Mouse (Mus musculus): ENCODE data around the gene 1700001F09Rik. TPM values are rescaled to one million over a fixed set of nuclear protein-coding genes. Genes with fewer than 3 reads are reported as not detected.
"Not testable (repeated sequence)": the region's sequence is repeated elsewhere in the genome, so short reads cannot be mapped to it uniquely, and the experiment has no call there.

1700001F09Rik gene
- not detected in 2 replicates for polyA plus RNA-seq (2011; ENCODE audit: insufficient read length, low read depth, missing spikeins)

DNA sequence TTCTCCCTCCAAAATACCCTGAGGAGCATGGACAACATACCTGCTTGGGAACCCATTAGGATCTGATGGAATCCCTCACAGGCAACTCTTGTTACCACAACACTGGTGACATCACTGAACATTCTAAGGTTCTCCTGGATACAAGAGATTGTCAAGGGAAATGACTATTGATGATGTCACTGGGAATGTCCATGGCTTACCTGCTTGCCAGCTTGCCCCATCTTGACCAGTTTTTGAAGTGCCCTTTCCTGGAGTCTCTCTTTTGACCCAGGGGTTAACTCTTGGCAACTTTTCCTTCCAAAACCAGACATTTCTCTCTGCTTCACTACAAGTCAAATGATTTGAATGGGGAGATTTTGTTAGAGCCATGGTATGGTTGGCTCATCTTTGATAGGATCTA, at the start of gene 1700001F09Rik:
1700001F09Rik (minus strand) TSS at position 101 of the 400 bp plus-strand sequence.
- not testable (repeated sequence) for H3K4me1 ChIP-seq (ENCODE audit: control insufficient read depth, insufficient read depth, low read length); H3K27ac ChIP-seq (ENCODE audit: insufficient read depth, low read length); H3K4me3 ChIP-seq (ENCODE audit: insufficient read depth, low read length)

DNA sequence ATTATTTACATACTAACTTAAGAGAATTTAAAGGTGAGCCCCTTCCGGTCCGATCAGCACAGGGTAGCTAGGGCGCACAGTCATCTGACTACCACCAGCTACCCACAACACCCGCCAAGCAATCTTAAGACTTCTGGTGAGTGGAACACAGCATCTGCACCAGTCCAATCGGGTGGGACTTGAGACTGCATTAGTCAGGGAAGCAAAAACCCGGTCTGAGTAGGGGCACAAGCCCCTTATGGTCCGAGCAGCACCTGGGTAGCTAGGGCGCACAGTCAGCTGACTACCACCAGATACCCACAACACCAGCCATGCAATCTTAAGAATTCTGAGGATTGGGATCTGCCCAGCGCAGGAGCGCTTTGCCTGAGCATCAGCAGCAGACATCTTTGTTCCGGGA, 14.1 kb upstream of the 1700001F09Rik start:
- not testable (repeated sequence) for H3K27ac ChIP-seq (ENCODE audit: insufficient read depth, low read length); H3K4me3 ChIP-seq (ENCODE audit: insufficient read depth, low read length); H3K4me1 ChIP-seq (ENCODE audit: control insufficient read depth, insufficient read depth, low read length)

DNA sequence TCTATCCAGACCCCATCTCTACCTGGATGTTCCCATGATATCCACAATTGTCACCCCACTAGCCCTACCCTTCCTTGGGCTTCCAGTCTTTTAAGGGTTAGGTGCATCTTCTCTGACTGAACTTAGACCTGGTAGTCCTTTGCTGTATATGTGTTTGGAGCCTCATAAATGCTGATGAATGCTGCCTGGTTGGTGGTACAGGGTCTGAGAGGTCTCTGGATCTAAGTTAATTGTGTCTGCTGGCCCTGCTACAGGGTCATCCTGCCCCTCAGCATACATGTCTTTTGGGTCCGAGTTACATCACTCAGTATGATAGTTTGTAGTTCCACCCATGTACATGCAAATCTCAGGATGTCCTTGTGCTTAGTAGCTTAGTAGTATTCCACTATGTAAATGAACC, 11.6 kb upstream of the 1700001F09Rik start:
- not testable (repeated sequence) for H3K27ac ChIP-seq (ENCODE audit: insufficient read depth, low read length); H3K4me3 ChIP-seq (ENCODE audit: insufficient read depth, low read length); H3K4me1 ChIP-seq (ENCODE audit: control insufficient read depth, insufficient read depth, low read length)

DNA sequence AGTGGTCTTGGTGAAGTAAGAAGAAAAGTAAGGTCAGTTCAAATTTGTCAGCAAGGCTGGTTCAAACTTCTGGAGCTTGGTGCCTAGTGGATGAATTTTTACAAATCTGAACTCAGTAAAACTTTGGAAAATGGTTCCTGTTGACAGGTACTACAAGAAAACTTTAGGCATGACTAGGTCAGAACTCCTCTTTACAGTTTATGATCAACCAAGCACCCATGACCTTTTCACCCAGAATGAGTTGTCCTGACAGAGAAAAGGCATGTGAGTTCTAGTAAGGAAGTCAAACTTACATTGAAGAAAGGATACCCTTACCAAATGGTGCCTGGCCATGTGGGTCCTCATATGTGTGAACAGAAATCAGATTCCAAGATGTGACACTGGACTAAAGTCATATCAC, 9.9 kb upstream of the 1700001F09Rik start:
- H3K4me3 ChIP-seq (ENCODE audit: insufficient read depth, low read length), result not testable (repeated sequence)

DNA sequence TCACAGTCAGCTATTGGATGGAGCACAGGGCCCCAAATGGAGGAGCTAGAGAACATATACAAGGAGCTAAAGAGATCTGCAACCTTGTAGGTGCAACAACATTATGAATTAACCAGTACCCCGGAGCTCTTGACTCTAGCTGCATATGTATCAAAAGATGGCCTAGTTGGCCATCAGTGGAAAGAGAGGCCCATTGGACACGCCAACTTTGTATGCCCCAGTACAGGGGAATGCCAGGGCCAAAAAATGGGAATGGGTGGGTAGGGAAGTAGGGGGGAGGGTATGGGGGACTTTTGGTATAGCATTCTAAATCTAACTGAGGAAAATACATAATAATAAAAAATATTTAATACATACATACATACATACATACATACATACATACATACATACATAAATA, 5.3 kb upstream of the 1700001F09Rik start:
- H3K27ac ChIP-seq (ENCODE audit: insufficient read depth, low read length); H3K4me1 ChIP-seq (ENCODE audit: control insufficient read depth, insufficient read depth, low read length); H3K4me3 ChIP-seq (ENCODE audit: insufficient read depth, low read length): not testable (repeated sequence)

More for the DNA sequence above, 9.9 kb upstream of the 1700001F09Rik start:
- not testable (repeated sequence) for H3K4me1 ChIP-seq (ENCODE audit: control insufficient read depth, insufficient read depth, low read length); H3K27ac ChIP-seq (ENCODE audit: insufficient read depth, low read length)

DNA sequence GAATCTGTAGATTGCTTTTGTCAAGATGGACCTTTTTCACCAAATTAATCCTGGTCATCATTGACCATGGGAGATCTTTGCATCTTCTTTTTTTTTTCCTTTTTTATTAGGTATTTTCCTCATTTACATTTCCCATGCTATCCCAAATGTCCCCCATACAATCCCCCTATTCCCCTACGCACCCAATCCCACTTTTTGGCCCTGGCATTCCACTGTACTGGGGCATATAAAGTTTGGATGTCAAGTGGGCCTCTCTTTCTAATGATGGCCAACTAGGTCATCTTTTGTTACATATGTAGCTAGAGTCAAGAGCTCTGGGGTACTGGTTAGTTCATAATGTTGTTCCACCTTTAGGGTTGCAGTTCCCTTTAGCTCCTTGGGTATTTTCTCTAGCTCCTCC, 10.0 kb downstream of the 1700001F09Rik start:
- H3K4me3 ChIP-seq (ENCODE audit: insufficient read depth, low read length); H3K4me1 ChIP-seq (ENCODE audit: control insufficient read depth, insufficient read depth, low read length); H3K27ac ChIP-seq (ENCODE audit: insufficient read depth, low read length): not testable (repeated sequence)

DNA sequence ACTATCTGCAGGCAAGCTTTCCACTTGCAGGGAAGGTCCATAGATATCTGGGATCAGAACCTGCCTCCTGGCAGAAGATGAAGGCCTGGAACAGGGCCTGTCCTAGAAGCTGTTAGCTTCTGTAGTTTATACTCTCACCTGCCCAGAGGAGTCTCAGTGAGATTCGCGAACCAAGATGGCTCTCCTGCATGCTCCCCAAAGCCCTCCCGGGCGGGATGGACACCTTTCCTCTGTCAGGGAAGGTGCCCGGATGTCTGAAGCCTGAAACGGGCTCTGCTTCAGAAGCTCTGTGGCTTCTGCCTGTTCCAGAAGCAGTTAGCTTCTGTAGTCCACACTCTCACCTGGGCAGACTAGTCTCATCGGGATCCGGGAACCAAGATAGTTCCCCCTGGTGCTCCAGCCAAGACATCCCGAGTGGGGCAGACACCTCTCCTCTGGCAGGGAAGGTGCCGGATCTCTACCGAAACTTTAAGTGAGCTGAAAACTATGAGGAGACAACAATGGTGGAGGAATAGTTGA, 16.2 kb downstream of the 1700001F09Rik start:
- not testable (repeated sequence) for H3K4me1 ChIP-seq (ENCODE audit: control insufficient read depth, insufficient read depth, low read length); H3K27ac ChIP-seq (ENCODE audit: insufficient read depth, low read length); H3K4me3 ChIP-seq (ENCODE audit: insufficient read depth, low read length)

DNA sequence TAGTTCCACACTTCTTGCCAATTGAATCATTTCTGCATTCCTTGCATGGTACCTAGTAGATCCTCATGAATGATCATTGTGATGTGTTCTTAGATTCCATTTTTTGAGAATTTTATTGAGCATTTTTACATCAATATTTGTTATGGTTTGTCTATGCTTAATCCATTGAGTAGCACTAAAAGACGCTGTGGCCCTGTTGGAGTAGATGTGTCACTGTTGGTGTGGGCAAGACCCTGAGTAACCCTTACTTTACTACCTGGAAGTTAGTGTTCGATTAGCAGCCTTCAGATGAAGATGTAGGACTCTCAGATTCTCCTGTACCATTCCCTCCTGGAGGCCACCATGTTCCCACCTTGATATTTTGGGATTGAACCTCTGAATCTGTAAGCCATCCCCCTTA, 19.0 kb downstream of the 1700001F09Rik start:
- H3K4me3 ChIP-seq (ENCODE audit: insufficient read depth, low read length); H3K27ac ChIP-seq (ENCODE audit: insufficient read depth, low read length); H3K4me1 ChIP-seq (ENCODE audit: control insufficient read depth, insufficient read depth, low read length): not testable (repeated sequence)

DNA sequence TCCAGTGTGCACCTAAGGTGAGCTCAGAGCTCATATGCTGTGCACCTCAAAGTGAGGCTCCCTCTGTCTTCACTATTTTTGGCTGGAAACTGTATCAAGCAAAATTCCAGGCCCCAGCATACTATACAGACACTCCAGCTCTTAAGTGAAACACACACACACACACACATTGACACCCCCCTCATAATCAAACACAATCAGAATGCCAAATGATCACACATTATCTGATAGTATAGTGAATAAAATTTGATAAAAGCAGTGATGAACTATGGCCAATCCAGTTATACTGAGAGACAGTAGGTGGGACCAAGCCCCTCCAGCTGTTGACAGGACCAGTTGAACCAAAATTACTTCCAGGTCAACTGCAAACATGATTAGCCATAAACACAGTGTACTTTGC, 28.1 kb downstream of the 1700001F09Rik start:
- not testable (repeated sequence) for H3K4me1 ChIP-seq (ENCODE audit: control insufficient read depth, insufficient read depth, low read length); H3K4me3 ChIP-seq (ENCODE audit: insufficient read depth, low read length); H3K27ac ChIP-seq (ENCODE audit: insufficient read depth, low read length)

DNA sequence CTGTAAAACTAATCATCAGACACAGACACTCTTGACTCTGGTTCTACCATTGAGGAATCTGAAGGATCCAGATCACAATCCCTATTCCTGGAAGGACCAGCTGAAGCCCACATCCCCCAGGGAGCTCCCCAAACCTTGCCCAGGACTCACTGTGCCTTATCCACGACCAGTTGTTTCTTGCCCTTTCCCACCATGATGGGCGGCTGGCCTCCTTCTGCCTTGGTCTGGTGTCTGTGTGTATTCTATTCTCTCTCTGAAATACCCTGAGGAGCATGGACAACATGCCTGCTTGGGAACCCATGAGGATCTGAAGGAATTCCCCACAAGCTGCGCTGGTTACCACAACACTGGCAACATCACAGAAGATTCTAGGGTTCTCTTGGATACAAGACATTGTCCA, 54.1 kb downstream of the 1700001F09Rik start, which contains the start of gene Gm8127:
Gm8127 (minus strand) TSS at position 330 of the 400 bp plus-strand sequence.
- not testable (repeated sequence) for H3K4me1 ChIP-seq (ENCODE audit: control insufficient read depth, insufficient read depth, low read length); H3K27ac ChIP-seq (ENCODE audit: insufficient read depth, low read length); H3K4me3 ChIP-seq (ENCODE audit: insufficient read depth, low read length)

Other genes starting within 250 kb of the 1700001F09Rik start
- gene Gm8104, start 247.2 kb downstream of the 1700001F09Rik start, polyA plus RNA-seq (2011; ENCODE audit: insufficient read length, low read depth, missing spikeins), result not detected in 2 replicates
- not detected in 2 replicates for gene Gm7233, start 167.9 kb downstream of the 1700001F09Rik start, polyA plus RNA-seq (2011; ENCODE audit: insufficient read length, low read depth, missing spikeins)
- not detected in 2 replicates for gene Gm8122, start 112.5 kb downstream of the 1700001F09Rik start, polyA plus RNA-seq (2011; ENCODE audit: insufficient read length, low read depth, missing spikeins)
- not detected in 2 replicates for gene Gm8126, start 89.2 kb downstream of the 1700001F09Rik start, polyA plus RNA-seq (2011; ENCODE audit: insufficient read length, low read depth, missing spikeins)
- not detected in 2 replicates for gene Gm9732, start 72.8 kb downstream of the 1700001F09Rik start, polyA plus RNA-seq (2011; ENCODE audit: insufficient read length, low read depth, missing spikeins)
- not detected in 2 replicates for gene Gm8127, start 54.0 kb downstream of the 1700001F09Rik start, polyA plus RNA-seq (2011; ENCODE audit: insufficient read length, low read depth, missing spikeins)
- gene Gm8138, start 68.5 kb upstream of the 1700001F09Rik start, polyA plus RNA-seq (2011; ENCODE audit: insufficient read length, low read depth, missing spikeins), result not detected in 2 replicates
- gene Gm5799, start 195.8 kb upstream of the 1700001F09Rik start, polyA plus RNA-seq (2011; ENCODE audit: insufficient read length, low read depth, missing spikeins), result not detected in 2 replicates
- gene Gm17654, start 231.3 kb upstream of the 1700001F09Rik start, polyA plus RNA-seq (2011; ENCODE audit: insufficient read length, low read depth, missing spikeins), result not detected in 2 replicates